Mouse (Mus musculus): ENCODE data around the gene Rac1.
"Not testable (repeated sequence)": the region's sequence is repeated elsewhere in the genome, so short reads cannot be mapped to it uniquely, and the experiment has no call there.

Gene Rac1

GRCm38 (mm10) chr5:143525454-143526225 lies 2.2 kb downstream of the Rac1 start:
- no peak for DNase-seq

GRCm38 (mm10) chr5:143522882-143523281 lies 5.0 kb downstream of the Rac1 start:
- no peak for DNase-seq

- DNase-seq: peak; percentile 56
Measured at GRCm38 (mm10) chr5:143520415-143520814, 7.4 kb downstream of the Rac1 start.

GRCm38 (mm10) chr5:143518045-143518591 lies 9.7 kb downstream of the Rac1 start:
- DNase-seq: no peak

GRCm38 (mm10) chr5:143517436-143517835 lies 10.4 kb downstream of the Rac1 start:
- no peak for DNase-seq

- no peak for DNase-seq
Measured at GRCm38 (mm10) chr5:143517005-143517404, 10.8 kb downstream of the Rac1 start.

- no peak for DNase-seq
Measured at GRCm38 (mm10) chr5:143514878-143515277, 13.0 kb downstream of the Rac1 start.

GRCm38 (mm10) chr5:143512305-143512704 lies 15.5 kb downstream of the Rac1 start:
- no peak for DNase-seq

- no peak for DNase-seq
Measured at GRCm38 (mm10) chr5:143511577-143511976, 16.3 kb downstream of the Rac1 start.

- no peak for DNase-seq
Measured at GRCm38 (mm10) chr5:143509737-143510136, 18.1 kb downstream of the Rac1 start.

GRCm38 (mm10) chr5:143509294-143509693 lies 18.5 kb downstream of the Rac1 start:
- no peak for DNase-seq

- no peak for DNase-seq
Measured at GRCm38 (mm10) chr5:143505545-143505944, 22.3 kb downstream of the Rac1 start.

- no peak for DNase-seq
Measured at GRCm38 (mm10) chr5:143505056-143505455, 22.8 kb downstream of the Rac1 start.

GRCm38 (mm10) chr5:143504453-143504852 lies 23.4 kb downstream of the Rac1 start:
- no peak for DNase-seq

GRCm38 (mm10) chr5:143503740-143504139 lies 24.1 kb downstream of the Rac1 start:
- no peak for DNase-seq

- no peak for DNase-seq
Measured at GRCm38 (mm10) chr5:143502899-143503557, 24.8 kb downstream of the Rac1 start.

- DNase-seq: no peak
Measured at GRCm38 (mm10) chr5:143501649-143502048, 26.2 kb downstream of the Rac1 start.

GRCm38 (mm10) chr5:143501140-143501539 lies 26.7 kb downstream of the Rac1 start:
- no peak for DNase-seq

GRCm38 (mm10) chr5:143500711-143501110 lies 27.1 kb downstream of the Rac1 start:
- not testable (repeated sequence) for DNase-seq

GRCm38 (mm10) chr5:143499686-143500085 lies 28.1 kb downstream of the Rac1 start:
- no peak for DNase-seq

GRCm38 (mm10) chr5:143499197-143499596 lies 28.6 kb downstream of the Rac1 start:
- DNase-seq: no peak

- DNase-seq: no peak
Measured at GRCm38 (mm10) chr5:143497451-143497850, 30.4 kb downstream of the Rac1 start.

- no peak for DNase-seq
Measured at GRCm38 (mm10) chr5:143495708-143496107, 32.1 kb downstream of the Rac1 start.

- DNase-seq: no peak
Measured at GRCm38 (mm10) chr5:143493163-143493562, 34.7 kb downstream of the Rac1 start.
